Mouse (Mus musculus) hematopoietic stem cell, adult 5-6 weeks (primary cell): ENCODE results near the gene Elmo1. TPM values are rescaled to one million over a fixed set of nuclear protein-coding genes. Genes with fewer than 3 reads are reported as not detected.

Experiments
- ATAC-seq, 2 experiments: fragments of 125-278 bp in 1 of 2; replicated peaks in 1 of 2; 2 replicates each; pipeline ENCODE4 v1.8.0; 2016 to 2017; ENCODE audit warnings: inconsistent platforms in 2 of 2, mild to moderate bottlenecking in 2 of 2, moderate number of reproducible peaks in 2 of 2, low read depth in 1 of 2, moderate TSS enrichment in 1 of 2; ENCODE audit not compliant: low FRiP score in 2 of 2, poor library complexity in 2 of 2, severe bottlenecking in 2 of 2, insufficient read depth in 1 of 2, low TSS enrichment in 1 of 2
- total RNA-seq: library from RNA; stranded (forward); fragments of 172-1452, 232-1000 nt; gene quantifications from 2 replicates; pipeline ENCODE4 v1.2.3, GENCODE M21; 2017

Gene Elmo1
- total RNA-seq, 1 experiment from 2014 or later, result 91.4 TPM

GRCm38 (mm10) chr13:20256613-20257012, 166.2 kb downstream of the Elmo1 start:
- ATAC-seq, result peak; percentile 65 to 76; a peak in 3 of 4 replicates

GRCm38 (mm10) chr13:20257562-20258525, 167.4 kb downstream of the Elmo1 start:
- ATAC-seq, result no peak

- no peak for ATAC-seq
Measured at GRCm38 (mm10) chr13:20263173-20263572, 172.8 kb downstream of the Elmo1 start.

- ATAC-seq, result no peak
Measured at GRCm38 (mm10) chr13:20270148-20270547, 179.8 kb downstream of the Elmo1 start.

- no peak for ATAC-seq
Measured at GRCm38 (mm10) chr13:20271799-20272198, 181.4 kb downstream of the Elmo1 start.

- peak; percentile 58 to 59; a peak in 2 of 4 replicates for ATAC-seq
Measured at GRCm38 (mm10) chr13:20272562-20272961, 182.2 kb downstream of the Elmo1 start.

GRCm38 (mm10) chr13:20279889-20280288, 189.5 kb downstream of the Elmo1 start:
- ATAC-seq, result no peak

- no peak for ATAC-seq
Measured at GRCm38 (mm10) chr13:20283891-20284290, 193.5 kb downstream of the Elmo1 start.

- 0 out of 4 replicates have a peak, but pooled peaks have one; percentile 22 to 29 for ATAC-seq
Measured at GRCm38 (mm10) chr13:20286680-20287079, 196.3 kb downstream of the Elmo1 start.

GRCm38 (mm10) chr13:20288393-20288792, 198.0 kb downstream of the Elmo1 start:
- no peak for ATAC-seq

- no peak for ATAC-seq
Measured at GRCm38 (mm10) chr13:20290412-20290811, 200.0 kb downstream of the Elmo1 start.

GRCm38 (mm10) chr13:20292348-20292747, 202.0 kb downstream of the Elmo1 start:
- peak; percentile 68 to 86 for ATAC-seq

- ATAC-seq, result no peak
Measured at GRCm38 (mm10) chr13:20295278-20295970, 205.0 kb downstream of the Elmo1 start.

- peak; percentile 56 to 67; a peak in 3 of 4 replicates for ATAC-seq
Measured at GRCm38 (mm10) chr13:20297841-20298240, 207.4 kb downstream of the Elmo1 start.

GRCm38 (mm10) chr13:20299424-20299823, 209.0 kb downstream of the Elmo1 start:
- ATAC-seq, result peak in 1 of 2 experiments; percentile 59; a peak in 2 of 4 replicates

GRCm38 (mm10) chr13:20300052-20300564, 209.7 kb downstream of the Elmo1 start:
- ATAC-seq, result no peak

GRCm38 (mm10) chr13:20300626-20301025, 210.2 kb downstream of the Elmo1 start:
- ATAC-seq, result no peak

GRCm38 (mm10) chr13:20301760-20302159, 211.4 kb downstream of the Elmo1 start:
- no peak for ATAC-seq
